Mouse (Mus musculus): ENCODE measurements around the gene Six3. TPM values are rescaled to one million over a fixed set of nuclear protein-coding genes. Genes with fewer than 3 reads are reported as not detected.

Six3 gene
- polyA plus RNA-seq, 1 experiment from 2014 or later, result not detected

- WGBS, result 35% methylated on average over 2 of the region's 2 CpGs
- no peaks in the 10 kb centered on the region for H3K4me1 ChIP-seq (ENCODE audit: control insufficient read depth in 2 of 2, insufficient read depth in 2 of 2, low read length in 2 of 2)
- H3K27ac ChIP-seq (replicated peaks in 1 of 2; ENCODE audit: control insufficient read depth in 1 of 2, insufficient read depth in 1 of 2, low read depth in 2 of 2, low read length in 2 of 2), result no peak overlapping the region
- 0 out of 4 replicates have a peak overlapping the region, but pooled peaks of 1 of the 2 experiments have one; percentile 22 for H3K4me3 ChIP-seq (ENCODE audit: control insufficient read depth in 1 of 2, insufficient read depth in 1 of 2, low read depth in 1 of 2, low read length in 2 of 2)
- peak overlapping the region; percentile 58 for H3K4me2 ChIP-seq (ENCODE audit: low read length)
- H3K9ac ChIP-seq (ENCODE audit: low read length), result no peak overlapping the region
- no peaks in the 10 kb centered on the region for H3K9me3 ChIP-seq (ENCODE audit: control insufficient read depth, low read length)
- no peaks in the 10 kb centered on the region for H3K36me3 ChIP-seq (ENCODE audit: control insufficient read depth, insufficient read depth, low read length)
- peaks cover 41% of the 10 kb centered on the region for H3K27me3 ChIP-seq (ENCODE audit: control insufficient read depth, insufficient read depth, low read length)
- ATAC-seq (ENCODE audit: insufficient number of reproducible peaks, insufficient read depth, low FRiP score, low read depth), result no peak
Observed at GRCm38 (mm10) chr17:85664202-85664601, 50.8 kb downstream of the Six3 start.

- H3K27me3 ChIP-seq (ENCODE audit: control insufficient read depth, insufficient read depth, low read length), result peaks cover 44% of the 10 kb centered on the region
Observed at GRCm38 (mm10) chr17:85664618-85665320, 51.4 kb downstream of the Six3 start.

More at GRCm38 (mm10) chr17:85664618-85665320, 51.4 kb downstream of the Six3 start:
- 2% methylated on average over 20 of the region's 20 CpGs for WGBS
- Histone ChIP-seq H3K4me3 (ENCODE audit: control insufficient read depth in 1 of 2, insufficient read depth in 1 of 2, low read depth in 1 of 2, low read length in 2 of 2) (peak overlapping the region in 1 of 2 experiments; percentile 22; a peak in 1 of 4 replicates), H3K9me3 (ENCODE audit: control insufficient read depth, low read length) (no peaks in the 10 kb centered on the region), H3K9ac (ENCODE audit: low read length) (no peak overlapping the region), H3K4me2 (ENCODE audit: low read length) (peak overlapping the region; percentile 58), H3K36me3 (ENCODE audit: control insufficient read depth, insufficient read depth, low read length) (no peaks in the 10 kb centered on the region), H3K27ac (replicated peaks in 1 of 2; ENCODE audit: control insufficient read depth in 1 of 2, insufficient read depth in 1 of 2, low read depth in 2 of 2, low read length in 2 of 2) (no peak overlapping the region), H3K4me1 (ENCODE audit: control insufficient read depth in 2 of 2, insufficient read depth in 2 of 2, low read length in 2 of 2) (no peaks in the 10 kb centered on the region)
- ATAC-seq (ENCODE audit: insufficient number of reproducible peaks, insufficient read depth, low FRiP score, low read depth), result no peak

Other genes with a start within 250 kb of the Six3 start
- gene Six2, start 74.7 kb downstream of the Six3 start, polyA plus RNA-seq (2014; fragmentation: Nextera tagmentation; extraction: Ambion mirVana), result 0.24 TPM in 1 of 2 replicates, not detected in the other

All from heart, embryonic 14.5 days (tissue).